Mouse (Mus musculus) embryonic facial prominence, embryonic 14.5 days (tissue): ENCODE measurements at regions not wholly inside any gene's neighbourhood (a gene's known extent, or its start where the extent isn't known, plus 50 kb on each side); places are given as distances from the start of the nearest gene placed in this dataset.

Experiments
- ATAC-seq: fragments of 200-750 bp; cut with Nextera tagmentation; 2 replicates; pipeline ENCODE4 v1.8.0; 2017; ENCODE audit warnings: low read depth, moderate number of reproducible peaks, moderate TSS enrichment
- DNase-seq: peaks from one replicate; pipeline ENCODE4 v3.0.0-alpha.2; 2015; ENCODE audit warnings: low spot score
- H3K27ac ChIP-seq: fragments of 300-500 bp; sonication (generic); replicated peaks from 2 replicates; pipeline ENCODE4 v1.5.1; 2014; ENCODE audit warnings: low read depth, mild to moderate bottlenecking, low read length, moderate library complexity
- H3K27me3 ChIP-seq: fragments of 300-500 bp; sonication (generic); replicated peaks from 2 replicates; pipeline ENCODE4 v1.6.1; 2014; ENCODE audit warnings: low read length; ENCODE audit not compliant: control insufficient read depth, insufficient read depth
- H3K36me3 ChIP-seq: fragments of 300-500 bp; sonication (generic); 2 replicates; pipeline ENCODE4 v1.6.1; 2014; ENCODE audit warnings: low read length, mixed read lengths; ENCODE audit not compliant: control insufficient read depth, insufficient read depth
- H3K4me1 ChIP-seq: fragments of 300-500 bp; sonication (generic); 2 replicates; pipeline ENCODE4 v1.6.1; 2014; ENCODE audit warnings: antibody characterized with exemption, low read length; ENCODE audit not compliant: control insufficient read depth, insufficient read depth
- H3K4me2 ChIP-seq: fragments of 300-500 bp; sonication (generic); 2 replicates; pipeline ENCODE4 v1.6.1; 2014; ENCODE audit warnings: low read depth, mild to moderate bottlenecking, low read length, moderate library complexity, mixed read lengths
- H3K4me3 ChIP-seq: fragments of 300-500 bp; sonication (generic); 2 replicates; pipeline ENCODE4 v1.5.1; 2014; ENCODE audit warnings: low read depth, mild to moderate bottlenecking, low read length
- H3K9ac ChIP-seq: fragments of 300-500 bp; sonication (generic); 2 replicates; pipeline ENCODE4 v1.6.1; 2014; ENCODE audit warnings: low read depth, mild to moderate bottlenecking, low read length, moderate library complexity, mixed read lengths
- H3K9me3 ChIP-seq: fragments of 300-500 bp; sonication (generic); 2 replicates; pipeline ENCODE4 v1.6.1; 2016; ENCODE audit warnings: low read length; ENCODE audit not compliant: control insufficient read depth
- WGBS: fragments of 180-500 bp; shearing (Covaris S2); extraction: QIAGEN DNeasy Blood & Tissue Kit; methylation state at CpG from one replicate; pipeline ENCODE4 v1.1.7; 2014; 5-methylcytosine and 5-hydroxymethylcytosine counted together

GRCm38 (mm10) chr1:35975611-35976208, 92.5 kb upstream of the Hs6st1 start:
- no peak overlapping the region for H3K27ac ChIP-seq
- H3K9ac ChIP-seq = no peak overlapping the region
- peaks cover 9% of the 10 kb centered on the region for H3K4me1 ChIP-seq
- no peak overlapping the region for H3K4me3 ChIP-seq
- H3K9me3 ChIP-seq = no peaks in the 10 kb centered on the region
- no peaks in the 10 kb centered on the region for H3K27me3 ChIP-seq
- no peak overlapping the region for H3K4me2 ChIP-seq
- no peak for DNase-seq
- no peaks in the 10 kb centered on the region for H3K36me3 ChIP-seq
- WGBS = 80% methylated on average over 3 of the region's 3 CpGs
- ATAC-seq = no peak

DNA sequence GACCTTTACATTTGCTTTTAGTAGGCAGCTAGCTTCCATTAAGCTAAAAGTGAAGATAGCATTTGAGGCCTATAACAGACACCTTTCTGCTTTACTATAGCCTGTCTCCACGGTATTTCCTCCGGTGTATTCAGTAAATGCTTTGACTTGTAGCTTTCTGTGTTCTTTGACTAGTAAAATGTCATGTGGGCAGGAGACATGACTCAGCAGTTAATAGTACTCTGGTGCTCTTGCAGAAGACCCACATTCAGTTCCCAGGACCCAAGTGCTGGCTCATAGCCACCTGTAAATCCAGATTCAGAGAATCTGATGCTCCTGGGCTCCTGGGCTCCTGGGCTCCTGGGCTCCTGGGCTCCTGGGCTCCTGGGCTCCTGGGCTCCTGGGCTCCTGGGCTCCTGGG, 91.7 kb upstream of the Hs6st1 start:
- Histone ChIP-seq H3K9me3 (no peaks in the 10 kb centered on the region), H3K4me3 (no peak overlapping the region), H3K36me3 (no peaks in the 10 kb centered on the region), H3K4me1 (peaks cover 9% of the 10 kb centered on the region), H3K4me2 (no peak overlapping the region), H3K27me3 (no peaks in the 10 kb centered on the region), H3K27ac (no peak overlapping the region), H3K9ac (no peak overlapping the region)
- ATAC-seq (no peak), DNase-seq (no peak)
- 78% methylated on average over 2 of the region's 2 CpGs for WGBS

DNA sequence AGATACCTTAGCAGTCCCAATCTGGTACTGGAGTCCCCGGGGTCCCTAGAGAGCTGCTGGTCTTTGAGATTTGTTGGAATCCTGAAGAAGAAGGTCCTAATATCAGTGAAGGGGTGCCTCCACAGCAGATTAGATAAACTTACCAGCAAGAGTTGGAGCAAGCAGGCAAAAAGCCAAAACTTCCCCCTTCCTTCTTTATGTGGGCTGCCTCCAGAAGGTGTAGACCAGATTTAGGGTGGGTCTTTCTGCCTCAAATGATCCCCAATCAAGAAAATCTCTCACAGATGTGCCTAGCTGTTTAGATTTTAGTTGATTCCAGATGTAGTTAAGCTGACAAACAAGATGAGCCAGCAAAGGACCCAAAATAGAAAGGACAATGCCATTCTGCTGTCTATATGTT, 90.1 kb upstream of the Hs6st1 start:
- 62% methylated on average over 1 of the region's 1 CpGs for WGBS
- Histone ChIP-seq H3K27ac (no peak overlapping the region), H3K27me3 (no peaks in the 10 kb centered on the region), H3K9ac (no peak overlapping the region), H3K9me3 (no peaks in the 10 kb centered on the region), H3K4me3 (no peak overlapping the region), H3K4me1 (peaks cover 6% of the 10 kb centered on the region), H3K4me2 (no peak overlapping the region), H3K36me3 (no peaks in the 10 kb centered on the region)
- DNase-seq = peak; percentile 82
- ATAC-seq = no peak

GRCm38 (mm10) chr1:35978766-35979165, 89.4 kb upstream of the Hs6st1 start:
- WGBS = 58% methylated on average over 4 of the region's 4 CpGs
- H3K4me2 ChIP-seq = no peak overlapping the region
- no peaks in the 10 kb centered on the region for H3K27me3 ChIP-seq
- H3K4me1 ChIP-seq = no peaks in the 10 kb centered on the region; the same call in 1 of the 2 replicates
- no peak for ATAC-seq
- no peaks in the 10 kb centered on the region for H3K9me3 ChIP-seq
- H3K27ac ChIP-seq = no peak overlapping the region
- H3K4me3 ChIP-seq = no peak overlapping the region
- no peak for DNase-seq
- H3K9ac ChIP-seq = no peak overlapping the region
- no peaks in the 10 kb centered on the region for H3K36me3 ChIP-seq

GRCm38 (mm10) chr1:35981226-35981625, 87.0 kb upstream of the Hs6st1 start:
- peaks cover 4% of the 10 kb centered on the region; the same call in 1 of the 2 replicates for H3K4me1 ChIP-seq
- no peak overlapping the region for H3K27ac ChIP-seq
- no peak overlapping the region for H3K4me2 ChIP-seq
- no peak overlapping the region for H3K4me3 ChIP-seq
- no peak overlapping the region for H3K9ac ChIP-seq
- ATAC-seq (no peak), DNase-seq (no peak)
- H3K9me3 ChIP-seq = no peaks in the 10 kb centered on the region
- H3K36me3 ChIP-seq = no peaks in the 10 kb centered on the region
- WGBS = 94% methylated on average over 4 of the region's 4 CpGs
- H3K27me3 ChIP-seq = no peaks in the 10 kb centered on the region

DNA sequence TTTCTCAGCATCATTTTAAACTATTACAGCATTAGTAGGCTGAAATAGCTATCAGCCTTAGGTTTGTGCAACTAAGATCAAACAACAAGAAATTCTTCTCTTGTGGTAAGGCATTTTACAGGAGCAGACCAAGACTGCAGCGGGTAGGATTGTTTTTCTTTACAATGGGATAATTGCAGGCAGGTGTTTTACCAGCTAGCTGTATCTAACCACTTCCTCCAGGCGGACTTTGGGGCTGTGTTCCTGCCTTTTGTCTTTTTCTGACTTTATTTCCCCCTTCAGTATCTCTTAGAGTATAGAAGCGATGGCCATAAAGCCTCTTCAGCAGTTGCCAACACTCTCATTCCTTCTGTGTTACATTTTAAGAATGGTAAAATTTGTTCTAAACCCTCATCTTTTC, 84.8 kb upstream of the Hs6st1 start:
- H3K27me3 ChIP-seq = no peaks in the 10 kb centered on the region
- WGBS = 49% methylated on average over 3 of the region's 3 CpGs
- H3K9ac ChIP-seq = no peak overlapping the region
- H3K4me3 ChIP-seq = no peak overlapping the region
- ATAC-seq (no peak), DNase-seq (no peak)
- no peak overlapping the region for H3K4me2 ChIP-seq
- H3K9me3 ChIP-seq = no peaks in the 10 kb centered on the region
- no peaks in the 10 kb centered on the region for H3K36me3 ChIP-seq
- no peak overlapping the region for H3K27ac ChIP-seq
- peaks cover 12% of the 10 kb centered on the region; the same call in 1 of the 2 replicates for H3K4me1 ChIP-seq

- no peak for ATAC-seq
- WGBS = 94% methylated on average over 6 of the region's 6 CpGs
- no peak for DNase-seq
Observed at GRCm38 (mm10) chr1:35985318-35985717, 82.9 kb upstream of the Hs6st1 start.

GRCm38 (mm10) chr1:35986666-35987065, 81.5 kb upstream of the Hs6st1 start:
- Histone ChIP-seq H3K9me3 (peaks cover 22% of the 10 kb centered on the region), H3K9ac (no peak overlapping the region), H3K36me3 (no peaks in the 10 kb centered on the region), H3K4me3 (no peak overlapping the region), H3K27me3 (no peaks in the 10 kb centered on the region), H3K4me1 (peaks cover 12% of the 10 kb centered on the region; the same call in 1 of the 2 replicates), H3K27ac (peak overlapping the region; percentile 57), H3K4me2 (no peak overlapping the region)
- ATAC-seq (0 out of 2 replicates have a peak, but pooled peaks have one; percentile 47), DNase-seq (peak; percentile 91)
- WGBS = 48% methylated on average over 8 of the region's 8 CpGs

More at GRCm38 (mm10) chr1:35985318-35985717, 82.9 kb upstream of the Hs6st1 start:
- Histone ChIP-seq H3K4me2 (no peak overlapping the region), H3K27me3 (no peaks in the 10 kb centered on the region), H3K4me3 (no peak overlapping the region), H3K9ac (no peak overlapping the region), H3K9me3 (peaks cover 12% of the 10 kb centered on the region), H3K36me3 (no peaks in the 10 kb centered on the region), H3K4me1 (peaks cover 12% of the 10 kb centered on the region; the same call in 1 of the 2 replicates), H3K27ac (no peak overlapping the region)

- 38% methylated on average over 8 of the region's 8 CpGs for WGBS
- ATAC-seq (peak; percentile 68), DNase-seq (peak; percentile 84)
- Histone ChIP-seq H3K4me2 (no peak overlapping the region), H3K4me3 (no peak overlapping the region), H3K27me3 (no peaks in the 10 kb centered on the region), H3K9me3 (peaks cover 22% of the 10 kb centered on the region), H3K4me1 (peaks cover 7% of the 10 kb centered on the region), H3K36me3 (no peaks in the 10 kb centered on the region), H3K27ac (peak overlapping the region; percentile 68), H3K9ac (no peak overlapping the region)
Observed at GRCm38 (mm10) chr1:35992227-35992909, 75.8 kb upstream of the Hs6st1 start.
